Mouse (Mus musculus): ENCODE results near the gene Spata3.

DNA sequence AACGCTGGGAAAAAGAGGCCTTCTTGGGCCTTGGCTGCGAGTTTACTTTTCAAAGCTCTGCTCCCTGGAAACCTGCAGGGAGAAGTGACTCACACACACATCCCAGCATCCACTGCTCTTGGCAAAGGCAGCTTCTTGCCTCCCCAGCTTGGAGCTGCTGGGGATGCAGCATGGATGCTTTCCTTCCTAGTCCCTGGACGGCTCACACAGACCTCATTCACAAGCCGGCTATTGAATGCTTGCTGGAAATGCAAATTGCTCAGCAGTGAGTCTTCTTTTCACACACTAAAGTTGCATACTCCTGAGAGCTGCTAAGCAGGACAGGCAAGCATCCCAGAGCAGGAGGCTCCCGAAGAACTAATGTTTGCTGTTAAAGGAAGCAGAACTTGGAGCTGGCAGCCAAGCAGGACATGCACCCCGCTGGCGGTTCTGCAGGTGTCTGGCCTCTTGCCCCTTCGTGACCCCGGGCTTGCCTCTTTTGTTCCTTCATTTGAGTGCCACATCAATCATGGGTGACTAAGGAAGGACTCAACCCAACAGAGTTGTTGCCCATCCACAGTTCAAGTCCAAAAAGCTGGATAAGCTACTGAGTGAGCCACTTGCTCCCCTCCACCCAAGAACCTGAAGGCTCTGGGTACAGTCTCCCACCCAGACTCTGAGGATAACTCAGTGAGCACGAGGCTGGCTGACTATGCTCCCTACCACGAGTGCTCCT lies 15.8 kb downstream of the Spata3 start:
- TF ChIP-seq CTCF (IDR thresholded peaks at IDR 0.05; ENCODE audit: low read depth), result no peak
- no peak for TF ChIP-seq EP300 (optimal IDR thresholded peaks at IDR 0.05)
